Mouse (Mus musculus) embryonic facial prominence, embryonic 13.5 days (tissue): ENCODE data around the gene Kbtbd7. TPM values are rescaled to one million over a fixed set of nuclear protein-coding genes. Genes with fewer than 3 reads are reported as not detected.
"Not testable (repeated sequence)": the region's sequence is repeated elsewhere in the genome, so short reads cannot be mapped to it uniquely, and the experiment has no call there.

ENCODE experiments used
- ATAC-seq: fragments of 200-750 bp; cut with Nextera tagmentation; 2 replicates; pipeline ENCODE4 v1.8.0; 2017; ENCODE audit warnings: low read depth; ENCODE audit not compliant: insufficient number of reproducible peaks, insufficient read depth, low FRiP score, low TSS enrichment
- H3K27ac ChIP-seq: fragments of 300-500 bp; sonication (generic); 2 replicates; pipeline ENCODE4 v1.5.1; 2015; ENCODE audit warnings: moderate library complexity, mild to moderate bottlenecking, inconsistent platforms
- H3K27me3 ChIP-seq: fragments of 300-500 bp; sonication (generic); 2 replicates; pipeline ENCODE4 v1.6.1; 2015; ENCODE audit warnings: mild to moderate bottlenecking, inconsistent platforms
- H3K36me3 ChIP-seq: fragments of 300-500 bp; sonication (generic); 2 replicates; pipeline ENCODE4 v1.6.1; 2015; ENCODE audit warnings: mild to moderate bottlenecking, inconsistent platforms
- H3K4me1 ChIP-seq: fragments of 300-500 bp; sonication (generic); 2 replicates; pipeline ENCODE4 v1.6.1; 2015; ENCODE audit warnings: inconsistent platforms
- H3K4me2 ChIP-seq: fragments of 300-500 bp; sonication (generic); 2 replicates; pipeline ENCODE4 v1.6.1; 2015; ENCODE audit warnings: moderate library complexity, mild to moderate bottlenecking, inconsistent platforms
- H3K4me3 ChIP-seq: fragments of 300-500 bp; sonication (generic); 2 replicates; pipeline ENCODE4 v1.5.1; 2015; ENCODE audit warnings: mild to moderate bottlenecking, inconsistent platforms
- H3K9ac ChIP-seq: fragments of 300-500 bp; sonication (generic); 2 replicates; pipeline ENCODE4 v1.6.1; 2015; ENCODE audit warnings: mild to moderate bottlenecking, inconsistent platforms
- H3K9me3 ChIP-seq: fragments of 300-500 bp; sonication (generic); 2 replicates; pipeline ENCODE4 v1.6.1; 2016; ENCODE audit warnings: inconsistent platforms
- WGBS: fragments of 180-500 bp; shearing (Covaris S2); methylation state at CpG from one replicate; pipeline ENCODE4 v1.1.7; 2015; ENCODE audit warnings: mixed read lengths; 5-methylcytosine and 5-hydroxymethylcytosine counted together
- polyA plus RNA-seq: library from polyadenylated mRNA; unstranded; fragments of >200 nt; fragmentation: Nextera tagmentation; extraction: Ambion mirVana; gene quantifications from 2 replicates; pipeline ENCODE4 v1.2.1, GENCODE M21; 2015

The Kbtbd7 gene
- polyA plus RNA-seq, 1 experiment from 2014 or later, result 12.6 TPM

GRCm38 (mm10) chr14:79409278-79409830 is 17.0 kb upstream of the Kbtbd7 start:
- peaks cover 29% of the 10 kb centered on the region for H3K36me3 ChIP-seq
- H3K9ac ChIP-seq, result no peak overlapping the region
- ATAC-seq, result no peak
- no peak overlapping the region for H3K27ac ChIP-seq
- no peak overlapping the region for H3K4me2 ChIP-seq
- no peaks in the 10 kb centered on the region for H3K27me3 ChIP-seq
- H3K4me3 ChIP-seq, result no peak overlapping the region
- no peaks in the 10 kb centered on the region for H3K4me1 ChIP-seq
- no peaks in the 10 kb centered on the region for H3K9me3 ChIP-seq
- WGBS, result 92% methylated on average over 6 of the region's 6 CpGs

- H3K36me3 ChIP-seq, result peaks cover 31% of the 10 kb centered on the region
- ATAC-seq, result no peak
- WGBS, result 77% methylated on average over 2 of the region's 2 CpGs
Observed at GRCm38 (mm10) chr14:79410662-79411061, 15.6 kb upstream of the Kbtbd7 start.

GRCm38 (mm10) chr14:79413121-79413520 is 13.2 kb upstream of the Kbtbd7 start:
- Histone ChIP-seq H3K9me3 (no peaks in the 10 kb centered on the region), H3K27me3 (no peaks in the 10 kb centered on the region), H3K4me2 (no peak overlapping the region), H3K27ac (no peak overlapping the region), H3K36me3 (peaks cover 36% of the 10 kb centered on the region), H3K9ac (no peak overlapping the region), H3K4me3 (no peak overlapping the region), H3K4me1 (no peaks in the 10 kb centered on the region)
- WGBS, result 88% methylated on average over 6 of the region's 6 CpGs
- no peak for ATAC-seq

More at GRCm38 (mm10) chr14:79410662-79411061, 15.6 kb upstream of the Kbtbd7 start:
- Histone ChIP-seq H3K9me3 (no peaks in the 10 kb centered on the region), H3K27me3 (no peaks in the 10 kb centered on the region), H3K9ac (no peak overlapping the region), H3K27ac (no peak overlapping the region), H3K4me2 (no peak overlapping the region), H3K4me1 (no peaks in the 10 kb centered on the region), H3K4me3 (no peak overlapping the region)

- no peak for ATAC-seq
- Histone ChIP-seq H3K4me1 (0 out of 2 replicates have a peak, but pooled peaks cover 3% of the 10 kb centered on the region), H3K4me3 (no peak overlapping the region), H3K36me3 (peaks cover 17% of the 10 kb centered on the region), H3K9ac (no peak overlapping the region), H3K27me3 (no peaks in the 10 kb centered on the region), H3K9me3 (no peaks in the 10 kb centered on the region), H3K27ac (no peak overlapping the region), H3K4me2 (no peak overlapping the region)
- 63% methylated on average over 20 of the region's 20 CpGs for WGBS
Observed at GRCm38 (mm10) chr14:79420083-79420685, 6.1 kb upstream of the Kbtbd7 start.

- Histone ChIP-seq H3K27ac (peak overlapping the region; percentile 82), H3K4me2 (peak overlapping the region; percentile 55), H3K4me3 (peak overlapping the region; percentile 52), H3K36me3 (peaks cover 25% of the 10 kb centered on the region), H3K9me3 (peaks cover 14% of the 10 kb centered on the region; the same call in 1 of the 2 replicates), H3K9ac (peak overlapping the region; percentile 72)
- H3K27me3 ChIP-seq, H3K4me1 ChIP-seq: not testable (repeated sequence)
- 0 out of 2 replicates have a peak, but pooled peaks have one; percentile 29 for ATAC-seq
- WGBS, result 61% methylated on average over 12 of the region's 59 CpGs
Observed at GRCm38 (mm10) chr14:79426730-79427365, 537 bp downstream of the Kbtbd7 start.

- WGBS, result 82% methylated on average over 1 of the region's 1 CpGs
- H3K27ac ChIP-seq, result no peak overlapping the region
Observed at GRCm38 (mm10) chr14:79434068-79434467, 7.8 kb downstream of the Kbtbd7 start.

GRCm38 (mm10) chr14:79440655-79441054 is 14.3 kb downstream of the Kbtbd7 start:
- no peak for ATAC-seq
- Histone ChIP-seq H3K9ac (no peak overlapping the region), H3K36me3 (no peaks in the 10 kb centered on the region), H3K9me3 (no peaks in the 10 kb centered on the region), H3K27ac (no peak overlapping the region), H3K4me2 (no peak overlapping the region), H3K27me3 (no peaks in the 10 kb centered on the region), H3K4me3 (no peak overlapping the region), H3K4me1 (peaks cover 3% of the 10 kb centered on the region; the same call in 1 of the 2 replicates)
- 90% methylated on average over 2 of the region's 2 CpGs for WGBS

More at GRCm38 (mm10) chr14:79434068-79434467, 7.8 kb downstream of the Kbtbd7 start:
- Histone ChIP-seq H3K4me3 (no peak overlapping the region), H3K9me3 (no peaks in the 10 kb centered on the region; the same call in 1 of the 2 replicates), H3K36me3 (peaks cover 4% of the 10 kb centered on the region), H3K27me3 (no peaks in the 10 kb centered on the region), H3K4me1 (no peaks in the 10 kb centered on the region), H3K9ac (no peak overlapping the region), H3K4me2 (no peak overlapping the region)
- ATAC-seq, result no peak

- no peak for ATAC-seq
- Histone ChIP-seq H3K36me3 (no peaks in the 10 kb centered on the region), H3K9me3 (no peaks in the 10 kb centered on the region), H3K27ac (no peak overlapping the region), H3K27me3 (no peaks in the 10 kb centered on the region), H3K4me1 (peaks cover 3% of the 10 kb centered on the region; the same call in 1 of the 2 replicates), H3K9ac (no peak overlapping the region), H3K4me3 (no peak overlapping the region), H3K4me2 (no peak overlapping the region)
- 86% methylated on average over 5 of the region's 5 CpGs for WGBS
Observed at GRCm38 (mm10) chr14:79441441-79441840, 15.1 kb downstream of the Kbtbd7 start.

- 87% methylated on average over 9 of the region's 9 CpGs for WGBS
- H3K4me1 ChIP-seq, result peaks cover 3% of the 10 kb centered on the region; the same call in 1 of the 2 replicates
- H3K4me2 ChIP-seq, result no peak overlapping the region
- ATAC-seq, result no peak
- no peaks in the 10 kb centered on the region for H3K36me3 ChIP-seq
- no peaks in the 10 kb centered on the region for H3K27me3 ChIP-seq
- H3K27ac ChIP-seq, result no peak overlapping the region
- no peaks in the 10 kb centered on the region for H3K9me3 ChIP-seq
- H3K9ac ChIP-seq, result no peak overlapping the region
- H3K4me3 ChIP-seq, result no peak overlapping the region
Observed at GRCm38 (mm10) chr14:79444601-79445000, 18.3 kb downstream of the Kbtbd7 start.

- 55% methylated on average over 16 of the region's 16 CpGs for WGBS
- Histone ChIP-seq H3K9ac (no peak overlapping the region), H3K36me3 (no peaks in the 10 kb centered on the region), H3K4me3 (no peak overlapping the region), H3K4me2 (peak overlapping the region; percentile 27; the same call in 1 of the 2 replicates), H3K27me3 (no peaks in the 10 kb centered on the region), H3K27ac (no peak overlapping the region), H3K9me3 (no peaks in the 10 kb centered on the region), H3K4me1 (peaks cover 3% of the 10 kb centered on the region; the same call in 1 of the 2 replicates)
- no peak for ATAC-seq
Observed at GRCm38 (mm10) chr14:79445055-79445620, 18.8 kb downstream of the Kbtbd7 start.

- 19% methylated on average over 42 of the region's 89 CpGs for WGBS
- H3K4me1 ChIP-seq, H3K9me3 ChIP-seq, H3K36me3 ChIP-seq, H3K27ac ChIP-seq, H3K27me3 ChIP-seq: not testable (repeated sequence)
- H3K4me3 ChIP-seq, result peak within 1 kb of the TSS; percentile 55
- ATAC-seq, result peak; percentile 87
- H3K9ac ChIP-seq, result peak within 1 kb of the TSS; percentile 68
- peak within 1 kb of the TSS; percentile 68 for H3K4me2 ChIP-seq
Observed at GRCm38 (mm10) chr14:79451681-79452590, 25.6 kb downstream of the Kbtbd7 start, which contains the start of gene Kbtbd6. Kbtbd6 (plus strand) TSS chr14:79451835.
